Mouse (Mus musculus): Measurements from ENCODE around the gene Bcl2l12.

Gene Bcl2l12

GRCm38 (mm10) chr7:44958208-44958607 lies 40.3 kb downstream of the Bcl2l12 start:
- DNase-seq, result no peak

- DNase-seq, result no peak
These were observed 41.2 kb downstream of the Bcl2l12 start for GRCm38 (mm10) chr7:44957183-44957835.

- DNase-seq, result no peak
These were observed 42.2 kb downstream of the Bcl2l12 start for GRCm38 (mm10) chr7:44956266-44956665.

GRCm38 (mm10) chr7:44955628-44956027 lies 42.9 kb downstream of the Bcl2l12 start:
- DNase-seq, result no peak

GRCm38 (mm10) chr7:44954091-44954885 lies 44.2 kb downstream of the Bcl2l12 start:
- DNase-seq, result no peak

- no peak for DNase-seq
These were observed 45.0 kb downstream of the Bcl2l12 start for GRCm38 (mm10) chr7:44953561-44953960.

GRCm38 (mm10) chr7:44952611-44953306 lies 45.8 kb downstream of the Bcl2l12 start:
- peak; percentile 93 for DNase-seq

GRCm38 (mm10) chr7:44951960-44952359 lies 46.6 kb downstream of the Bcl2l12 start:
- peak; percentile 85 for DNase-seq

GRCm38 (mm10) chr7:44949922-44950321 lies 48.6 kb downstream of the Bcl2l12 start:
- DNase-seq, result no peak

GRCm38 (mm10) chr7:44942904-44943303 lies 55.6 kb downstream of the Bcl2l12 start, which contains the start of gene Tsks:
Gene Tsks (plus strand): TSS chr7:44943204.
- no peak for DNase-seq

Measured in liver (tissue).